Mouse (Mus musculus): ENCODE data around the gene Wdr38.
"Not testable (repeated sequence)": the region's sequence is repeated elsewhere in the genome, so short reads cannot be mapped to it uniquely, and the experiment has no call there.

Gene Wdr38

DNA sequence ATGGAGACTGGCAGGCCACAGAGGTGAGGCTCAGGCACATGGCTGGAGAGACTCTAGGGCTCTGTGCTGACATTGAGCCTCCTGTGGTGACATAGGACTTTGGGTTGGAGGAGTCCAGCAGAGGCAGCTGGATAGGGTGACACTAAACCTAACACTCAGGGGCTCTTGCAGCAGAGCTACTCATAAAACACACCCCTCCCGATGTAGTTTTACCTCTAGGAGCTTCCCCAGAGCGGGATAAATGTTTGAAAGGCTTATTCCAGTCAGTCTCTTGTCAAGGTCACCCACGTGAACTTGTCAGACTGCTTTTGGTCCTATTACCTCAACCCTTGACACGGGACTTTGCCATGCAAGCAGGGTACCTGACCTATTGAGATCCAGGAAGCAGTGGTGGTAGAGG, 2.1 kb downstream of the Wdr38 start:
- DNase-seq = no peak

- DNase-seq = peak; percentile 36
Measured at GRCm38 (mm10) chr2:38999910-39000586, 2.8 kb downstream of the Wdr38 start.

GRCm38 (mm10) chr2:39000587-39000919, 3.3 kb downstream of the Wdr38 start:
- no peak for DNase-seq

DNA sequence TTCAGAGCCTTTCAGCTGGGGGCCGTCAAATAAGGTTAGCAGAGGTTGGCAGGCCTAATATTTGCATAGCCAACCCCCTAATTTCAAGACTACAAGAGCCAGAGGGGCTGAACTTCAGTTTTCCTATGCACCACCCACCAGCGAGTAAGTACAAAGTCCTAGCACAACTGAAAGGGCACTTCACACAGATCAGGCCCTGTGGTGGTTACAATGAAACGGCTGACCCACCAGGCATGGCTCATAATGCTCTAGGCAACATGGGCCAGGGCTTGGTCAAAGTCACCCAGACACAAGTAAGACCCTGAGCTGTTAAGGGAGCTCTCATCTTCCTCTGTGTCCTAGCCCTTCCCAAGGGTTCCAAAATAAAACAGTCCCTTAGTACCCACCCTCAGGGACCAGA, 4.6 kb downstream of the Wdr38 start:
- DNase-seq = no peak

DNA sequence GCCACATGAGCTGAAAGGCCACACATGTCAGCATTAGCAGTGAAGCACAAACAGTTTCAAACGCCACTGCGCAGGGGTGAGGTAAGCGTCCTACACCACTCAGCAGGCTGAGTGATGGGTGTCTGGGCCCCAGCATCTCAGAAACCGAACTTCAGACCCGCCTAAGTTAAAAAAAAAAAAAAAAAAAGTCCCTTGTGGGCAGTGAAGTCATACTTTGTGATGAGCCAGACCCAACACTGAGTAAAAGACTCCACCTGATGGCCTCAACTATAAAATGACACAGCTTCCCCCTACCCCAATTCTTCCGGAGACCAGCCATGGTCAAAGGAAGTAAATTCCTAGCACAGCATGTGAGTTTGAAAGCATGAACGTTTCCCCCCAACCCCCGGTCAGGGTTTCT, 5.8 kb downstream of the Wdr38 start:
- DNase-seq = no peak

- DNase-seq = no peak
Measured at GRCm38 (mm10) chr2:39003512-39003911, 6.2 kb downstream of the Wdr38 start.

- no peak for DNase-seq
Measured at GRCm38 (mm10) chr2:39004372-39004771, 7.1 kb downstream of the Wdr38 start.

DNA sequence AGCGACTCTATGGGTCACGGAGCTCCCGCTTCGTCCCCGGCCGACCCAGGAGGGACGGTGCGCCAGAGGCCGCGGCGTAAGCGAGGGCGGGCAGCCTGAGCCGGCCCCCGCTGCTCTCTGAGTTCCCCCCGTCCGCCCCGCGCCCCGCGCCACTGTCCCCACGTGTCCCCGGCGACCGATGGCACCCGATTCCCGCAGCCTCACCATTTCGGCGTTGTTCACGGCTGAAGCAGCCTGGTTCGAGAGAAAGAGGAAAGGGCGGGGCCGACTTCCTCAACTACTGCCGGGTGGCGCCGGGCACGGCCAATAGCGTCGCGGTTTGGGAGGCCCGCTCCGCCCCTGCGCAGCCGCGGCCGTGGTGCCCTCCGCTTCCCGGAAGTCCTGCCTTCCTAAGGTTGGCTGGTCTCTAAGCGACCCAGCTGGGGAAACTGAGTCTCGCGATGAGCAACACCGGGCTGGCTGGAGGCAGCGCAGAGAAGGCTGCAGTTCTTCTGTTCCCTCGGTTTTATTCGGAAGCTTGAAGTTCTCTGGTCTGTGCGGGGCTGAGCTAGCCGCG, 7.7 kb downstream of the Wdr38 start, which contains the start of gene Arpc5l:
Gene Arpc5l, plus strand, starts transcription at position 469 of the 556 bp plus-strand sequence.
- DNase-seq = peak; percentile 92

- peak; percentile 65 for DNase-seq
Measured at GRCm38 (mm10) chr2:39005574-39006079, 8.4 kb downstream of the Wdr38 start, which contains the start of gene Rpl35. TSS of gene Rpl35 (minus strand) at chr2:39005624.

DNA sequence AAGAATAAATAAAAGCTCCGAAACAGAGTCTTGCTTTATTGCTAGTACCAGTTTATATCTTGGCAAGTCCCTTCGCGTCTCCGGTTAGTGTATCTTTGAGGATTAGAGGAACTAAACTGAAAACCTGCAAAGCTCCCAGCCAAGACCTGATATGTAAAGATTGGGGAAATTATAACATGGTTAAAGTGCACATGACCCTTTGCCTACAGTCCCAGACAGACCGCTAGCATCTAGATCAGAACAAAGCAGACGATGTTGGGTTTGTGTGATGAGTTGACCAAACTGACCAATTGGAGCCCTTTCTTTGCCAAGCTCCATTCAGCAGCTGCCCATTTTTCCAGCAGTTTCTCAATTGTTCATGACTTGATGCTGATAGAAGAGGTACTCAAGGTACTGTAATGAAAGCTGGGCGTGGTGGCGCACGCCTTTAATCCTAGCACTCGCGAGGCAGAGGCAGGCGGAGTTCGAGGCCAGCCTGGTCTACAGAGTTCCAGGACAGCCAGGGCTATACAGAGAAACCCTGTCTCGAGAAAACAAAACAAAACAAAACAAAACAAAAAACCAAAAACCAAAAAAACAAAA, 9.0 kb downstream of the Wdr38 start:
- DNase-seq = no peak

GRCm38 (mm10) chr2:39007865-39008264, 10.6 kb downstream of the Wdr38 start:
- peak; percentile 95 for DNase-seq

GRCm38 (mm10) chr2:39008350-39008851, 11.1 kb downstream of the Wdr38 start:
- DNase-seq = no peak

GRCm38 (mm10) chr2:39008954-39009365, 11.7 kb downstream of the Wdr38 start:
- DNase-seq = no peak

DNA sequence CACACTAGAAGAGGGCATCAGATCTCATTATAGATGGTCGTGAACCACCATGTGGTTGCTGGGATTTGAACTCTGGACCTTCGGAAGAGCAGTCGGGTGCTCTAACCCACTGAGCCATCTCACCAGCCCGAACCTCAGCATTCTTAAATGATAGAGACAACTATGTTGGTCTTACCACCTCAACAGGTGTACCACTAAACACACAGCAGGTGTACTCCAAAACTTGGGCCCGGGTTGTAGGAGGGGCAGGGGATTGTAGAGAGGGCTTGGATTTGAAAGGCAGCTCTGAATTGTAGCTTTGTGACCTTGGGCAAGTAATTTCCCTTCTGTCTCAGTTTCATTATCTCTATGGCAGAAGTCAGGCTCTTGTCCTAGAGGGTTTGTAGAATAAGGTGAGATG, 12.9 kb downstream of the Wdr38 start:
- DNase-seq = not testable (repeated sequence)

DNA sequence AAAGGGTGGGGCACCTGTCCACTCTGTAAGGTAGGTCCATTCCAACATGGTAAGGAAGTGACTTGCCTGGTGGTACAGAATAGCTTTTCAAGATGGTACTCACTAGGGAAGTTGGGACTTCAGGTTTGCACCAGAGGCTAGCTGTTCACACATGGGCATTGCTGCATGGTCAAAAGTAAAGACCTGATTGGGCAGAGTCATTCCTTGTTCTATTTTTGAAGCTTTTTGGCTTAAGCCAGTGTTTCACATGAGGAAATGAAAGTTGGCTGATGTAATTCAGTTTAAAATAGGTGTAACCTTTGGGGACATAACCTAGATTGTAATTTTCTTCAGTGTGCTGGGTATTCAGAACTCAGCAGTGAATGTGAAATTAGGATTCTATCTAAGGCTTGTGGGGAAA, 14.0 kb downstream of the Wdr38 start:
- DNase-seq = no peak

DNA sequence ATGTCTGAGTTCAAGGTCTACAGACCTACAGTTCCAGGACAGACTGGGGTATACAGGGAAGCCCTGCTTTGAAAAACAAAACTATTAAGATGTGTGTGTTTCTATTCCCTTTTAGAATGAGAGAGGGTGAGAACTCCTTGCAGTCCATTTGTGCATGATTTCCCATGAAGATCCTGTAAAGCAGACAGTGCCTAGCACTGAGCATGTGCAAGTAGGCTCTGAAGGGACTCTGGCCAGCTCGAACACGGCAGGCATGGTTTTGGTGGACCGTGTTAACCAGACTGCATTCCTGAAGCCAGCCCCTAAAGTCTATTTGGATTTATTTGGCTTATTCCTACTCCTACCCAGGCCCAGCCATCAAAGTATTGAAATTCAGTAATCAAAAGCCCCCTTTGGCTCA, 14.7 kb downstream of the Wdr38 start:
- DNase-seq = no peak

GRCm38 (mm10) chr2:39012768-39013279, 15.5 kb downstream of the Wdr38 start:
- no peak for DNase-seq

GRCm38 (mm10) chr2:39016581-39016980, 19.3 kb downstream of the Wdr38 start:
- DNase-seq = no peak

- DNase-seq = no peak
Measured at GRCm38 (mm10) chr2:39020004-39020403, 22.7 kb downstream of the Wdr38 start.

DNA sequence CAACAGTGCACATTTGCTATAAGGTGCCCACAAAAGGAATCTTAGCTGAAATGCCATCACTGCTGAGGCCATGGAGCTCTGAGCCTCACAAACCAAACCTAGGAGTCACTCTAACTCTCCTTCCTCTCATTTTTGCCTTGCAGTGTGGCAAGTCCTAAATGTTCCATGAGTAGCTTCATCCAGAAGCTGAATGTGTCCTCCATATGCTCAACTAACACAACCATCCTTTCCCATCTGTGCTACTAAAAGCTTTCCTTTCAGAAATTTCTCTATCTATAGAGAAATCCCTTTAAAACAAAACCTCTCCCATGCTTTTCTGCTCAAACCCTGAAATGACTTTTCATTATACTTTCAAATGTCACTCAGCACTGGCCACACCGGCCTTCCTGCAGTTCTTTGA, 34.3 kb downstream of the Wdr38 start:
- no peak for DNase-seq

- no peak for DNase-seq
Measured at GRCm38 (mm10) chr2:39040215-39040614, 42.9 kb downstream of the Wdr38 start.

DNA sequence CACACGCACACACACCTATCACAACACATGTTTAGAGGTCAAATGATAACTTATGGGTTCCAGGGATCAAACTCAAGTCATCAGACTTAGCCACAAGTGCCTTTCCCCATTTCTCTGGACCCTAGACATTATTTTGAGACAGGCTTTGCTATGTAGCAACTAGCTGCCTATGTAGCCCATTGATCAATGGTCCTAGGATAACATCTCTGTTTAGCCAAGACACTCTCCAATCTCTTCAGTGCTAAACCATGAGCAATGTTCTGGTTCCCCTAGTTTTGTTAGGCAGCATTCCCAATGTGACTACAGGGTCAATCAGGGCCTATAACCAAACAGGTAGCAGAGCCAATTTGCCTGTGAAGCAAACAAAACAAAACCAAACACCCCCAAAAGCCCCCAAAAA, 51.2 kb downstream of the Wdr38 start:
- no peak for DNase-seq
